Mouse (Mus musculus) stomach, postnatal 0 days (tissue): ENCODE results near the gene Tanc1.

ENCODE experiments used
- CTCF ChIP-seq: IDR thresholded peaks from 2 replicates; pipeline ENCODE4 v1.5.1; 2016; ENCODE audit warnings: antibody characterized with exemption, low read depth, mild to moderate bottlenecking, moderate library complexity
- EP300 ChIP-seq: optimal IDR thresholded peaks from 2 replicates; pipeline ENCODE3; 2016; ENCODE audit warnings: antibody characterized with exemption

- TF ChIP-seq EP300 (no peak), CTCF (no peak)
These were observed 228.3 kb downstream of the Tanc1 start for GRCm38 (mm10) chr2:59840191-59840590.
